Mouse (Mus musculus): Measurements from ENCODE around the gene 0610010K14Rik. TPM values are rescaled to one million over a fixed set of nuclear protein-coding genes. Genes with fewer than 3 reads are reported as not detected.

0610010K14Rik gene
- polyA plus RNA-seq, 1 experiment: 60.0 TPM

GRCm38 (mm10) chr11:70235254-70235900 is 2.3 kb downstream of the 0610010K14Rik start:
- Histone ChIP-seq H3K27ac (ENCODE audit: insufficient read depth, low read length) (no peak overlapping the region), H3K4me3 (ENCODE audit: extremely low read depth, insufficient read depth, insufficient read length) (no peak overlapping the region), H3K4me1 (ENCODE audit: control insufficient read depth, insufficient read depth, insufficient read length) (peaks cover 4% of the 10 kb centered on the region; the same call in 1 of the 2 replicates), H3K27me3 (ENCODE audit: control insufficient read depth, insufficient read depth, low read length) (no peaks in the 10 kb centered on the region), H3K36me3 (ENCODE audit: control insufficient read depth, insufficient read depth, low read length) (peaks cover 5% of the 10 kb centered on the region)
- no peak for DNase-seq (ENCODE audit: low read depth in 1 of 2, low spot score in 2 of 2)
- TF ChIP-seq POLR2A (IDR thresholded peaks at IDR 0.05; ENCODE audit: low read depth, low read length): no peak
- TF ChIP-seq CTCF (IDR thresholded peaks at IDR 0.05; ENCODE audit: extremely low read depth, insufficient read depth, insufficient read length, insufficient replicate concordance): no peak
- 93% methylated on average over 12 of the region's 12 CpGs for WGBS

GRCm38 (mm10) chr11:70234497-70234896 is 3.2 kb downstream of the 0610010K14Rik start:
- no peak for TF ChIP-seq POLR2A (IDR thresholded peaks at IDR 0.05; ENCODE audit: low read depth, low read length)
- TF ChIP-seq CTCF (IDR thresholded peaks at IDR 0.05; ENCODE audit: extremely low read depth, insufficient read depth, insufficient read length, insufficient replicate concordance): no peak
- DNase-seq (ENCODE audit: low read depth in 1 of 2, low spot score in 2 of 2): no peak
- 0 out of 2 replicates have a peak overlapping the region, but pooled peaks have one; percentile 11 for H3K27ac ChIP-seq (ENCODE audit: insufficient read depth, low read length)
- H3K36me3 ChIP-seq (ENCODE audit: control insufficient read depth, insufficient read depth, low read length): peaks cover 5% of the 10 kb centered on the region
- peaks cover 4% of the 10 kb centered on the region; the same call in 1 of the 2 replicates for H3K4me1 ChIP-seq (ENCODE audit: control insufficient read depth, insufficient read depth, insufficient read length)
- no peak overlapping the region for H3K4me3 ChIP-seq (ENCODE audit: extremely low read depth, insufficient read depth, insufficient read length)
- 48% methylated on average over 8 of the region's 8 CpGs for WGBS
- H3K27me3 ChIP-seq (ENCODE audit: control insufficient read depth, insufficient read depth, low read length): no peaks in the 10 kb centered on the region

- TF ChIP-seq POLR2A (IDR thresholded peaks at IDR 0.05; ENCODE audit: low read depth, low read length) (no peak), CTCF (IDR thresholded peaks at IDR 0.05; ENCODE audit: extremely low read depth, insufficient read depth, insufficient read length, insufficient replicate concordance) (no peak)
- H3K4me1 ChIP-seq (ENCODE audit: control insufficient read depth, insufficient read depth, insufficient read length): peaks cover 8% of the 10 kb centered on the region; the same call in 1 of the 2 replicates
- H3K4me3 ChIP-seq (ENCODE audit: extremely low read depth, insufficient read depth, insufficient read length): no peak overlapping the region
- WGBS: 81% methylated on average over 5 of the region's 5 CpGs
- peaks cover 5% of the 10 kb centered on the region for H3K36me3 ChIP-seq (ENCODE audit: control insufficient read depth, insufficient read depth, low read length)
- no peak for DNase-seq (ENCODE audit: low read depth in 1 of 2, low spot score in 2 of 2)
- H3K27me3 ChIP-seq (ENCODE audit: control insufficient read depth, insufficient read depth, low read length): no peaks in the 10 kb centered on the region
- 0 out of 2 replicates have a peak overlapping the region, but pooled peaks have one; percentile 11 for H3K27ac ChIP-seq (ENCODE audit: insufficient read depth, low read length)
Measured at GRCm38 (mm10) chr11:70234037-70234436, 3.7 kb downstream of the 0610010K14Rik start.

GRCm38 (mm10) chr11:70233016-70233415 is 4.7 kb downstream of the 0610010K14Rik start:
- H3K27ac ChIP-seq (ENCODE audit: insufficient read depth, low read length): peak overlapping the region; percentile 55; the same call in 1 of the 2 replicates
- H3K4me3 ChIP-seq (ENCODE audit: extremely low read depth, insufficient read depth, insufficient read length): peak overlapping the region; percentile 2; the same call in 1 of the 2 replicates
- TF ChIP-seq POLR2A (IDR thresholded peaks at IDR 0.05; ENCODE audit: low read depth, low read length): no peak
- TF ChIP-seq CTCF (IDR thresholded peaks at IDR 0.05; ENCODE audit: extremely low read depth, insufficient read depth, insufficient read length, insufficient replicate concordance): no peak

GRCm38 (mm10) chr11:70232546-70232945 is 5.2 kb downstream of the 0610010K14Rik start:
- no peak for DNase-seq (ENCODE audit: low read depth in 1 of 2, low spot score in 2 of 2)
- 49% methylated on average over 9 of the region's 10 CpGs for WGBS
- Histone ChIP-seq H3K27ac (ENCODE audit: insufficient read depth, low read length) (peak overlapping the region; percentile 55), H3K4me3 (ENCODE audit: extremely low read depth, insufficient read depth, insufficient read length) (peak overlapping the region; percentile 28; the same call in 1 of the 2 replicates), H3K4me1 (ENCODE audit: control insufficient read depth, insufficient read depth, insufficient read length) (peaks cover 8% of the 10 kb centered on the region; the same call in 1 of the 2 replicates), H3K27me3 (ENCODE audit: control insufficient read depth, insufficient read depth, low read length) (no peaks in the 10 kb centered on the region), H3K36me3 (ENCODE audit: control insufficient read depth, insufficient read depth, low read length) (peaks cover 5% of the 10 kb centered on the region)
- TF ChIP-seq POLR2A (IDR thresholded peaks at IDR 0.05; ENCODE audit: low read depth, low read length) (no peak), CTCF (IDR thresholded peaks at IDR 0.05; ENCODE audit: extremely low read depth, insufficient read depth, insufficient read length, insufficient replicate concordance) (no peak)

More at GRCm38 (mm10) chr11:70233016-70233415, 4.7 kb downstream of the 0610010K14Rik start:
- H3K27me3 ChIP-seq (ENCODE audit: control insufficient read depth, insufficient read depth, low read length): no peaks in the 10 kb centered on the region
- H3K4me1 ChIP-seq (ENCODE audit: control insufficient read depth, insufficient read depth, insufficient read length): peaks cover 8% of the 10 kb centered on the region; the same call in 1 of the 2 replicates
- no peak for DNase-seq (ENCODE audit: low read depth in 1 of 2, low spot score in 2 of 2)
- H3K36me3 ChIP-seq (ENCODE audit: control insufficient read depth, insufficient read depth, low read length): peaks cover 5% of the 10 kb centered on the region
- WGBS: 88% methylated on average over 8 of the region's 8 CpGs

- Histone ChIP-seq H3K27me3 (ENCODE audit: control insufficient read depth, insufficient read depth, low read length) (no peaks in the 10 kb centered on the region), H3K27ac (ENCODE audit: insufficient read depth, low read length) (peak overlapping the region; percentile 52; the same call in 1 of the 2 replicates), H3K36me3 (ENCODE audit: control insufficient read depth, insufficient read depth, low read length) (peaks cover 2% of the 10 kb centered on the region; the same call in 1 of the 2 replicates), H3K4me3 (ENCODE audit: extremely low read depth, insufficient read depth, insufficient read length) (peak overlapping the region; percentile 40; the same call in 1 of the 2 replicates), H3K4me1 (ENCODE audit: control insufficient read depth, insufficient read depth, insufficient read length) (peaks cover 5% of the 10 kb centered on the region; the same call in 1 of the 2 replicates)
- DNase-seq (ENCODE audit: low read depth in 1 of 2, low spot score in 2 of 2): peak; percentile 64 to 83
- TF ChIP-seq POLR2A (IDR thresholded peaks at IDR 0.05; ENCODE audit: low read depth, low read length) (no peak), CTCF (IDR thresholded peaks at IDR 0.05; ENCODE audit: extremely low read depth, insufficient read depth, insufficient read length, insufficient replicate concordance) (peak; percentile 98)
- under 1% methylated on average over 32 of the region's 32 CpGs for WGBS
Measured at GRCm38 (mm10) chr11:70230239-70230727, 7.4 kb downstream of the 0610010K14Rik start.

All from spleen, adult 2 months (tissue).